Mouse (Mus musculus) macrophage (primary cell): ENCODE data around the gene Ercc6. TPM values are rescaled to one million over a fixed set of nuclear protein-coding genes. Genes with fewer than 3 reads are reported as not detected.
A peak's percentile ranks its signal among the peaks of the same experiment; 100 is the strongest.

Experiments
- H3K27ac ChIP-seq: fragments of 350-480 bp; formaldehyde crosslinking; 2 replicates; pipeline ENCODE4 v1.9.0; 2021
- H3K36me3 ChIP-seq: fragments of 350-480 bp; formaldehyde crosslinking; 2 replicates; pipeline ENCODE4 v1.9.0; 2021; ENCODE audit errors: inconsistent target
- H3K4me3 ChIP-seq: fragments of 350-480 bp; formaldehyde crosslinking; 2 replicates; pipeline ENCODE4 v1.9.0; 2021; ENCODE audit errors: inconsistent target
- H3K79me2 ChIP-seq: fragments of 350-480 bp; formaldehyde crosslinking; 2 replicates; pipeline ENCODE4 v1.9.0; 2021; ENCODE audit errors: inconsistent target
- WGBS: methylation state at CpG from one replicate; pipeline ENCODE4 v1.1.7; 2026; ENCODE audit warnings: inconsistent platforms; ENCODE audit not compliant: missing documents; 5-methylcytosine and 5-hydroxymethylcytosine counted together
- polyA plus RNA-seq: library from polyadenylated mRNA; stranded (reverse); fragments of 250-400 nt; gene quantifications from 3 replicates; pipeline ENCODE4 v1.2.4, GENCODE M21; 2018; ENCODE audit warnings: inconsistent platforms
- total RNA-seq, 78 experiments: library from RNA; depleted of rRNA; stranded (reverse); fragments of 250-400 nt; gene quantifications; 1 replicate in 9 of 78; 2 replicates in 24 of 78; 3 replicates in 43 of 78; 4 replicates in 2 of 78; pipeline ENCODE4 v1.2.4; 2018; ENCODE audit warnings: inconsistent platforms in 56 of 78

Gene Ercc6
- 100 to 1,000 TPM in 1 of 26 experiments, 10 to 100 TPM in 25; 18.5 to 102 (median 54.9) TPM for total RNA-seq (2018; cell fraction: chromatin; rRNA removed)
- total RNA-seq (2018; cell fraction: cytosol; rRNA removed): 1 to 10 TPM; 1.6 to 6.3 (median 3.3) TPM
- total RNA-seq (2018; cell fraction: nucleus; rRNA removed): 10 to 100 TPM in 25 of 26 experiments, 1 to 10 TPM in 1; 8.4 to 55.7 (median 19.0) TPM
- 2.9 to 4.7 TPM (median 3.1 TPM) in 3 replicates for polyA plus RNA-seq

DNA sequence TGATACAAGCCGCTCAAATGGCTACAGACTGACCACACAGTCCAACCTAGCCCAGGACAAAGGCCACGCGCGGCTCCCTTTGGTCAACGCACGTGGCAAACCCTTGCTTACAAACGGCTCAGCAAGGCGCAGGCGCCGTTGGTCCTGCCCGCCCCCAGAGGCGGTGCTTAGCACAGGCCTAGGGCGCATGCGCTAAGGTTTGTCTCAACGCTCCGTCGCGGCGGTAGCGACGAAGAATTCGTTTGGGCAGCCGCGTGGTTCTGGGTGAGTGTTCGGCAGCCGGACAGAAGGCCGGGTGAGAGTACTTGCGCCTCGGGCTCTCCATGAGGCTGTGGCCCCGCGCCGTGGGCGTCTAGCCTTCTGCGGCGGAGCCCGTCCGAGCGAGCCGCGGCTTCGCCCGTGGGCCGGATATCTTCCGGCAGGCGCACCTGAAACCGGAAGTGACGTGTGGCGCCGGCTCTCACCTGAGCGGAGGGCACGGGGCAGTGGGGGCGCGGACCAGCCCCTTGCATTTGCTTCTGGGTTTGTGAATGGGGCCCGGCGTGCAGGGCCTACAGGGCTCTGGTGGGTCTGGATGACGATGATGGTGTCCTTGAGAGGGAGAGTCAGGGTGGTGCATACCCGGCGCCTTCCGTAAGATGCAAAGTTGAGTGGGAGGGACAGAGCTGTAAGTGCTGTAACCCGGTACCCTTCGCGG is at the start of gene Ercc6:
Gene Ercc6, plus strand, starts transcription at position 186 of the 697 bp plus-strand sequence.
- peaks cover 31% of the 10 kb centered on the region; the same call in 1 of the 2 replicates for H3K79me2 ChIP-seq

DNA sequence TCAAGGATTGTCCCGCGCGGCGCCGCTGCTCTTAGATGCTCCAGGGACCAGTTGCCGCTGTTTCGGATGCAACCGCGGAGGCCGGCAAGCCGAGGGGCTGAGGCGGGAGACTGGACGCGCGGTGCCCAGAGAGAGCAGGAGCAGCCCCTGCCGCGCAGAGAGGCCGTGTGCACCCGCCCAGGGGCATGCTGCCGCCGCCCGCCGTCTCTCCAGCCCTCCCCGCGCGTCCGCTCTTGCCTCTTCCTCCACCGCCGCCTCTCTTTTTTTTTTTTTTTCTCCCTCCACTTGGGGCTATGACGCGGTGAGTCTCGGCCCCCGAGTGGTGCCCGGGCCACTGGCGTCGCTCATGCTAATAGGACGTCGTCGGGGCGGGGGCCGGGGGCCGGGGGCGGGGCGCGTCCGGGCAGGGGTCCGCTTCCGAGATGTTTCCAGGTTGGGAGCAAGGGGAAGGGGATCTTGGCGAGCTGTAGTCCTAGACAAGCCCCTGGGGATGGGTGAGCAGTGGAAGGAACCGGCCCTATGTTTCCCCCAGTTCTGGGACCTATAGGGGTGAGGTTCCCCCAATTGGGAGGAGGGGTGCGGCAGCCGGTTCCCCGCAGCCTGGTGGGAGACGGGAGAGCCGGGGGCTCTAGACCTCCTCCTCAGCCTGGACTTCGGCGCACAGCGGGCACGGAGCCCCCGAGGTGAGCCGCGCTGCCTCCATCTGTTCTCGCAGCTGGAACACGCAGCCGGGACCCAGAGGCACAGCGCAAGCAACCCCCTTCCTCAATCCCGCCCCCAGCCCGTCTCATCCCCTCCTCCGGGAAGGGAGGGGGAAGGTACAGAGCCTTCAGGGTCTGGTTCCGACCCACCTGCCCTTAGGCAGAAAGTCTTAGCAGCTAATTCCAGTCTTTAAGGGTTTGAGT is 48.5 kb upstream of the Ercc6 start, which contains the start of gene Slc18a3:
Gene Slc18a3, minus strand, starts transcription at position 250 of the 905 bp plus-strand sequence.
- Histone ChIP-seq H3K4me3 (no peak within 1 kb of the TSS), H3K27ac (no peak within 1 kb of the TSS), H3K79me2 (no peaks in the 10 kb centered on the region), H3K36me3 (no peaks in the 10 kb centered on the region)
- 4% methylated on average over 47 of the region's 70 CpGs for WGBS

More for the DNA sequence above, at the start of gene Ercc6:
- H3K27ac ChIP-seq: no peak within 1 kb of the TSS
- H3K4me3 ChIP-seq: peak within 1 kb of the TSS; percentile 64
- under 1% methylated on average over 52 of the region's 62 CpGs for WGBS
- peaks cover 12% of the 10 kb centered on the region; the same call in 1 of the 2 replicates for H3K36me3 ChIP-seq

DNA sequence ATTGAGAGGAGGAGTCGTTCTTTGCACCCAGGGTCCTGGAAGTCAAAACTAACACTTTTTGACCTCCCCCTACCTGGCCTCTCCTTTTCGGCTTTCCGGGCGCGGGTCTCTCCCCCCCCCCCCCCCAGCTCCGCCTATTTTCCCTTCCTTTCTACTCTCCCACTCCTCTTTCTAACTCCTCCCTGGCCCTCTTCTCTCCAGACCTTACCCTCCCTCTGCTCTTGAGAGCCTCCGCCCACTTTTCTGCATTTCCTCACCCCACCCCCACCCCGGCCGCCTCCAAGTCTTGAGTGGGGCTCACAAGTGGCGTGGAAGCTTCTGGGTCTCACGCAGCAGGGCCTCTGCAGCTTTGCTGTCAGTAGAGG is 47.8 kb upstream of the Ercc6 start:
- 3% methylated on average over 9 of the region's 11 CpGs for WGBS
- Histone ChIP-seq H3K27ac (no peak overlapping the region), H3K4me3 (no peak overlapping the region), H3K36me3 (no peaks in the 10 kb centered on the region), H3K79me2 (no peaks in the 10 kb centered on the region)

DNA sequence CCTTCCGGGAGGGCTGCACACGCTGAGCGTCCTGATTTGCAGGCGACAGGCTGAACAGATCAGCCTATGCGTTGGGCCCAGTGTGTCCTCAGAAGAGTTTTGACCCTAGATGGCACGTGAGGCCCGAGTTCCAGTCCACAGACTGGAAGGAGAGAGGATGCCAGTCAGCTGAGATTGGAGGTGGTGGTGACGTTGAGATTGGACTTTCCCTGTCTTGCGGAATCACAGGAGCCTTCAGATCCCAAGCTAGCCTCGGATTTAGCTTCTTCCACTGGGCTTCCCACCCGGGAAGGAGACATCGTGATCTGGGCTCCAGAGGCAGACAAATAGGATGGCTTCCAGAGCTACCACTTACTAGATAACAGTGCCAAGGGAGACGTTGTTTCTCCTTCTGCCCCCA is 47.4 kb upstream of the Ercc6 start, which contains the start of gene Chat:
Gene Chat, minus strand, starts transcription at position 101 of the 400 bp plus-strand sequence.
- no peaks in the 10 kb centered on the region for H3K79me2 ChIP-seq
- H3K27ac ChIP-seq: no peak within 1 kb of the TSS
- H3K36me3 ChIP-seq: no peaks in the 10 kb centered on the region
- 27% methylated on average over 13 of the region's 13 CpGs for WGBS
- H3K4me3 ChIP-seq: no peak within 1 kb of the TSS

GRCm38 (mm10) chr14:32467606-32468005 is 45.7 kb upstream of the Ercc6 start:
- Histone ChIP-seq H3K4me3 (no peak overlapping the region), H3K27ac (no peak overlapping the region), H3K36me3 (no peaks in the 10 kb centered on the region), H3K79me2 (no peaks in the 10 kb centered on the region)
- 7% methylated on average over 5 of the region's 5 CpGs for WGBS

GRCm38 (mm10) chr14:32472996-32473395 is 40.3 kb upstream of the Ercc6 start:
- no peak overlapping the region for H3K4me3 ChIP-seq
- H3K79me2 ChIP-seq: no peaks in the 10 kb centered on the region
- H3K36me3 ChIP-seq: no peaks in the 10 kb centered on the region
- 16% methylated on average over 4 of the region's 4 CpGs for whole genome bisulfite sequencing
- H3K27ac ChIP-seq: no peak overlapping the region

DNA sequence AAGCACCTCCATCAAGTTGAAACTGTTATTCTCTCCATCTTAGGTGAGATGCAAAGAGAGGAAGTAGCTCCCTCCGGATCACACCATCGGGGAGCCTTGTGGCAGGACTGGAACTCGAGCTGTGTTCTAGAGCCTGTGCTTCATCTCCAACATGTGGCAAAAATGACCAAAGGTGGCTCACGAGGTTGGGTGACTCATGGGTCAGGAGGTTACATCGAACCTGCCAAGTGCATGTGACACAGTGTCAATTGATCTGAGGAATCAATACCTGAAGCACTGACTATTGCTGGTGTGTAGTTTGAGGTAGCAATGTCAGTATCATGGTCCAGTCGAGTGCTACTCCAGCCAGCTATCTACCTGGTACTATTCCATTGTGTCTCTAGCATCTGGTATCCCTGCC is 36.8 kb upstream of the Ercc6 start:
- H3K79me2 ChIP-seq: no peaks in the 10 kb centered on the region
- 86% methylated on average over 6 of the region's 6 CpGs for WGBS
- H3K4me3 ChIP-seq: no peak overlapping the region
- no peaks in the 10 kb centered on the region for H3K36me3 ChIP-seq
- no peak overlapping the region for H3K27ac ChIP-seq

- Histone ChIP-seq H3K27ac (no peak overlapping the region), H3K36me3 (no peaks in the 10 kb centered on the region), H3K79me2 (no peaks in the 10 kb centered on the region), H3K4me3 (no peak overlapping the region)
- WGBS: 67% methylated on average over 1 of the region's 1 CpGs
These were observed 35.7 kb upstream of the Ercc6 start for GRCm38 (mm10) chr14:32477581-32477980.

DNA sequence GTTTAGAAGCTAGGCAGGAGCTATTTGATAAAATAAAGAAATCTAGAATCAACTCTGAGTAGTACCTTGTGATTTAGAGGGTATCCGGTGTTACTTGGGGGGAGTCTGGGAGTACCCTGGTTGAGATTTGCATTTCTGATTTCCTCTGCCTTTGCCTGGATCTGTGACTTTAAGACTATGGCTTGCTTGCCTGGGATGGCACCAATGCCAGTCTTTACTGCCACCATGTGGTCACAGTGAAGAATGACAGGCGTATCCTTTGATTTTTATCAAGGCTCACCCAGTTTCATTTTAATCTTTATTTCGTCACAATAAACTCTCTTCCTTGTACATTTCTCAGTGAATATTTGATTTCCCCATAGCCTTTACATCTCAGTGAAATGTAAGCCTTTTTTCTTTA is 31.3 kb upstream of the Ercc6 start:
- Histone ChIP-seq H3K4me3 (no peak overlapping the region), H3K27ac (no peak overlapping the region), H3K79me2 (no peaks in the 10 kb centered on the region), H3K36me3 (no peaks in the 10 kb centered on the region)
- 16% methylated on average over 3 of the region's 3 CpGs for WGBS

DNA sequence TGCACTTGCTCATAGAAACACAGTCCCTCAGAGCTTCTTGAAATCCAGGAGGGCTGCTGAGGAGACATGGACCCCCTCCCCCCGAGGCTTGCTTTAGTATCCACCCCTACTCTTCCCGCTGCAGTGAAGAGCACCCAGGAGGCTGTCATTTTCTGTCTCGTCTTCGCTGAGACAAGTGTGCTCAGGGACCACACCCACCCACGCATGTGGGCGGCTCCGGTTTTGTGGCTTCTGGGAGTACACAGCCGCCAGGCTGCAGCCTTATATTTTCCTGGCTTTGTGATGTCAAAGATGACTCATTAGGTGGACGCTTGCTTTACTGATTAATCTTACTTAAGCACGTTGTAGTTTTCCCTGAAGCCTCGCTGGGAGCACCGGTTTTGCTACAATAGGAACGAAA is 20.8 kb upstream of the Ercc6 start:
- Histone ChIP-seq H3K79me2 (no peaks in the 10 kb centered on the region), H3K4me3 (no peak overlapping the region), H3K36me3 (no peaks in the 10 kb centered on the region), H3K27ac (no peak overlapping the region)
- WGBS: 17% methylated on average over 13 of the region's 13 CpGs

DNA sequence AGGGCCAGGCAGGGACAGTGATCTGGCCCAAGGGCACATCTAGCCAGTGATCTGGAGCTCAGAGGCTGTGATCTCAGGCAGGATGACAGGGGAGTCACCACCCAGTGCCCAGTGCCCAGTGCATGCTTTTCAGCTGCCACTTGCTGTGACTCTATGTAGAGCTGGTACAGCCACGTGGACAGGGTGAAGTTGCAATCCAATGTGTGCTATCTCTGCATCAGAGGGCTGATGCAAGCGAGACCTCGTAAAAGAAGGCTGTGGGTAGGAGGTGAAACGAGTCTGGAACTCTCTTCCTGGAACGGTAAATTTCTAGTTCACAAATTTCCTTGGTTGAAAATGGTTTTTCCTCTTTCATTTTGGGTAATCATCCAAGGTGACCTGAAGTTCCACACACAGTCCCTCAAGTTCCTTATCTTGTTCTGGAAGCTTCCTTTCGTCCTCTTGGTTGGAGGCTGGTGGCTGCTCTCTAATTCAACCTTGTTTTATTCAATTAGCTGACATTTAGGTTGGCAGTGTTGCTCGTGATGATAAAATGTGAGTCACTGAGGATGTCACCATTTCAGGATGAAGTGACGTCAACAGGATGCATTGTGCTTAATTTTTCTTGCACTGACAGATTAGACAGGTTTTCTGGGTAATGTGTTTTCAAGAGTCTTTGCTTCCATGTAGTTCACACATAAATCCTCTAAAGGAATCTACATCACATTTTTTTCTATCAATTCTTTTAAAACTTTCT is 17.0 kb upstream of the Ercc6 start:
- 42% methylated on average over 8 of the region's 8 CpGs for WGBS
- Histone ChIP-seq H3K27ac (no peak overlapping the region), H3K4me3 (no peak overlapping the region), H3K79me2 (no peaks in the 10 kb centered on the region), H3K36me3 (no peaks in the 10 kb centered on the region)

- H3K36me3 ChIP-seq: no peaks in the 10 kb centered on the region
- H3K4me3 ChIP-seq: no peak overlapping the region
- H3K79me2 ChIP-seq: no peaks in the 10 kb centered on the region
- WGBS: 70% methylated on average over 2 of the region's 2 CpGs
- H3K27ac ChIP-seq: no peak overlapping the region
These were observed 12.0 kb upstream of the Ercc6 start for GRCm38 (mm10) chr14:32501303-32501702.

GRCm38 (mm10) chr14:32502764-32503688 is 10.3 kb upstream of the Ercc6 start:
- Histone ChIP-seq H3K79me2 (no peaks in the 10 kb centered on the region), H3K27ac (no peak overlapping the region), H3K36me3 (no peaks in the 10 kb centered on the region), H3K4me3 (no peak overlapping the region)
- 16% methylated on average over 9 of the region's 9 CpGs for WGBS
